32 mouse cellular contexts compared by ENCODE assay signal in genomic region chr13:24466027-24466426, GRCm38 (mm10).
"Had no signal": no experiment of that assay in that cellular context is flagged by ENCODE, and none has a peak within 500 bp of the region (broad histone marks: within the 10 kb centered on the region; RNA-seq: fewer than 3 reads in every experiment).

No protein-coding gene starts in this region.

- H3K9ac ChIP-seq: limb, embryonic 12.5 days; limb, embryonic 13.5 days; limb, embryonic 15.5 days; liver, embryonic 12.5 days; liver, embryonic 13.5 days; liver, embryonic 14.5 days; liver, embryonic 15.5 days; liver, postnatal 0 days; lung, embryonic 14.5 days; lung, embryonic 15.5 days; midbrain, embryonic 12.5 days; midbrain, embryonic 13.5 days; midbrain, embryonic 15.5 days; neural tube, embryonic 12.5 days had no signal

- H3K36me3 ChIP-seq: limb, embryonic 10.5 days; limb, embryonic 12.5 days; limb, embryonic 13.5 days; limb, embryonic 15.5 days; liver, embryonic 12.5 days; liver, embryonic 13.5 days; liver, embryonic 15.5 days; lung, embryonic 15.5 days; midbrain, embryonic 10.5 days; midbrain, embryonic 12.5 days; midbrain, embryonic 13.5 days; midbrain, embryonic 15.5 days; neural tube, embryonic 12.5 days had no signal

- H3K27ac ChIP-seq: limb, embryonic 10.5 days; limb, embryonic 12.5 days; limb, embryonic 13.5 days; limb, embryonic 15.5 days; liver, embryonic 12.5 days; liver, embryonic 13.5 days; liver, embryonic 14.5 days; liver, embryonic 15.5 days; lung, embryonic 15.5 days; macrophage; midbrain, embryonic 10.5 days; midbrain, embryonic 12.5 days; midbrain, embryonic 13.5 days; midbrain, embryonic 15.5 days; neural tube, embryonic 12.5 days had no signal

- ATAC-seq: liver, embryonic 12.5 days; liver, postnatal 0 days; lung, postnatal 0 days; midbrain, embryonic 13.5 days; midbrain, embryonic 15.5 days; midbrain, embryonic 16.5 days had no signal

- H3K4me2 ChIP-seq: limb, embryonic 12.5 days; limb, embryonic 13.5 days; limb, embryonic 15.5 days; liver, embryonic 11.5 days; liver, embryonic 12.5 days; liver, embryonic 13.5 days; liver, embryonic 15.5 days; lung, embryonic 14.5 days; lung, embryonic 15.5 days; midbrain, embryonic 11.5 days; midbrain, embryonic 12.5 days; midbrain, embryonic 13.5 days; midbrain, embryonic 15.5 days; neural tube, embryonic 12.5 days had no signal

- H3K4me3 ChIP-seq: limb, embryonic 10.5 days; limb, embryonic 12.5 days; limb, embryonic 13.5 days; limb, embryonic 15.5 days; liver, embryonic 12.5 days; liver, embryonic 13.5 days; liver, embryonic 15.5 days; lung, embryonic 15.5 days; megakaryocyte, embryonic 14.5 days; midbrain, embryonic 10.5 days; midbrain, embryonic 12.5 days; midbrain, embryonic 13.5 days; midbrain, embryonic 15.5 days; myocyte; neural tube, embryonic 12.5 days had no signal

- DNase-seq: left cerebral cortex, postnatal 4 days; liver; liver, embryonic 13.5 days; liver, postnatal 0 days; lung, adult 18-20 months; lung, adult 2 months; lung, embryonic 14.5 days; lung, postnatal 10 days; lung, postnatal 14 days; lung, postnatal 36 days; lung, postnatal 4 days; midbrain, embryonic 14.5 days had no signal

- H3K4me1 ChIP-seq: limb, embryonic 10.5 days; limb, embryonic 12.5 days; limb, embryonic 13.5 days; limb, embryonic 15.5 days; lung, embryonic 15.5 days; midbrain, embryonic 12.5 days; midbrain, embryonic 13.5 days; midbrain, embryonic 15.5 days; neural tube, embryonic 12.5 days had no signal

- H3K27me3 ChIP-seq: limb, embryonic 15.5 days; liver, embryonic 12.5 days; liver, embryonic 13.5 days; liver, embryonic 15.5 days; lung, embryonic 15.5 days; megakaryocyte, embryonic 14.5 days; midbrain, embryonic 12.5 days; midbrain, embryonic 13.5 days; midbrain, embryonic 15.5 days; neural tube, embryonic 12.5 days had no signal

- H3K9me3 ChIP-seq: limb, embryonic 10.5 days; limb, embryonic 12.5 days; limb, embryonic 13.5 days; limb, embryonic 15.5 days; liver, embryonic 12.5 days; liver, embryonic 13.5 days; liver, embryonic 15.5 days; lung, embryonic 15.5 days; megakaryocyte, embryonic 14.5 days; midbrain, embryonic 10.5 days; midbrain, embryonic 12.5 days; midbrain, embryonic 13.5 days; midbrain, embryonic 15.5 days; neural tube, embryonic 12.5 days had no signal
